Mouse (Mus musculus): ENCODE measurements around the gene Pawr.

Pawr gene

GRCm38 (mm10) chr10:108331784-108332561 lies at the start of gene Pawr:
Gene Pawr, plus strand, starts transcription at chr10:108332121.
- DNase-seq = peak; percentile 85

GRCm38 (mm10) chr10:108282351-108282750 lies 49.6 kb upstream of the Pawr start:
- no peak for DNase-seq

- DNase-seq = no peak
Measured at GRCm38 (mm10) chr10:108283418-108283817, 48.5 kb upstream of the Pawr start.

- DNase-seq = no peak
Measured at GRCm38 (mm10) chr10:108283837-108284236, 48.1 kb upstream of the Pawr start.

- no peak for DNase-seq
Measured at GRCm38 (mm10) chr10:108284445-108284844, 47.5 kb upstream of the Pawr start.

GRCm38 (mm10) chr10:108284977-108285376 lies 46.9 kb upstream of the Pawr start:
- no peak for DNase-seq

GRCm38 (mm10) chr10:108286658-108287437 lies 45.1 kb upstream of the Pawr start:
- DNase-seq = no peak

GRCm38 (mm10) chr10:108287438-108287801 lies 44.5 kb upstream of the Pawr start:
- no peak for DNase-seq

GRCm38 (mm10) chr10:108290046-108290445 lies 41.9 kb upstream of the Pawr start:
- no peak for DNase-seq

GRCm38 (mm10) chr10:108291688-108292471 lies 40.0 kb upstream of the Pawr start:
- no peak for DNase-seq

GRCm38 (mm10) chr10:108292651-108293050 lies 39.3 kb upstream of the Pawr start:
- no peak for DNase-seq

GRCm38 (mm10) chr10:108293620-108294195 lies 38.2 kb upstream of the Pawr start:
- DNase-seq = no peak

- DNase-seq = no peak
Measured at GRCm38 (mm10) chr10:108294766-108295165, 37.2 kb upstream of the Pawr start.

GRCm38 (mm10) chr10:108296446-108296845 lies 35.5 kb upstream of the Pawr start:
- DNase-seq = no peak

GRCm38 (mm10) chr10:108298261-108298660 lies 33.7 kb upstream of the Pawr start:
- no peak for DNase-seq

- DNase-seq = no peak
Measured at GRCm38 (mm10) chr10:108298841-108299545, 32.9 kb upstream of the Pawr start.

GRCm38 (mm10) chr10:108299828-108300227 lies 32.1 kb upstream of the Pawr start:
- DNase-seq = no peak

- DNase-seq = peak; percentile 89
Measured at GRCm38 (mm10) chr10:108300843-108301242, 31.1 kb upstream of the Pawr start.

GRCm38 (mm10) chr10:108307772-108308171 lies 24.1 kb upstream of the Pawr start:
- no peak for DNase-seq

GRCm38 (mm10) chr10:108310195-108310594 lies 21.7 kb upstream of the Pawr start:
- DNase-seq = no peak

GRCm38 (mm10) chr10:108311396-108311795 lies 20.5 kb upstream of the Pawr start:
- DNase-seq = no peak

- DNase-seq = no peak
Measured at GRCm38 (mm10) chr10:108313845-108314244, 18.1 kb upstream of the Pawr start.
